Mouse (Mus musculus): ENCODE measurements around the gene Nacad. TPM values are rescaled to one million over a fixed set of nuclear protein-coding genes. Genes with fewer than 3 reads are reported as not detected.

The Nacad gene
- polyA plus RNA-seq, 1 experiment: 3.1 TPM

DNA sequence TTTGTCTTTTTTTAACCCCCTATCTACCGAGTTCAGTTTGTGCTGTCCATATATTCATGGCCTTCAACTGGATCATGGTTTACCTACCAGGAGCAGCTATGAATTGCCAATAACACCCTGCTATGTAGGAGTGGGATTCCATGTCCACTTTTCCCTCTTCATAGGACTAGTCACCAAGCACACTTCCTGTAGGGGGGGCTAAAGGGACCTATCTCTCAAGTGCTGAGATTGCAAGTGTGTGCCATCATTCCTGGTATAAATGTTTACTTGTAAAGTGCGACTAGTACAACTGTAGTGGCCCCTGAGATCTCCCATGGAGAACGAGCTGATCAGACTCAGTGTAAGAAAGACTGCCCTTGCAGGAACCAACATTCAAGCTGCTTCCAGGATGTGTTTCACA, 47.6 kb downstream of the Nacad start:
- Histone ChIP-seq H3K4me1 (ENCODE audit: control insufficient read depth) (peaks cover 39% of the 10 kb centered on the region), H3K4me3 (replicated peaks) (no peak overlapping the region), H3K27me3 (ENCODE audit: control insufficient read depth) (no peaks in the 10 kb centered on the region), H3K36me3 (ENCODE audit: control insufficient read depth) (peaks cover 57% of the 10 kb centered on the region), H3K9me3 (ENCODE audit: control insufficient read depth, low read length) (no peaks in the 10 kb centered on the region)
- TF ChIP-seq TAL1 (IDR thresholded peaks at IDR 0.05; ENCODE audit: low read length) (no peak), GATA1 (IDR thresholded peaks at IDR 0.05; ENCODE audit: low read length) (no peak)

DNA sequence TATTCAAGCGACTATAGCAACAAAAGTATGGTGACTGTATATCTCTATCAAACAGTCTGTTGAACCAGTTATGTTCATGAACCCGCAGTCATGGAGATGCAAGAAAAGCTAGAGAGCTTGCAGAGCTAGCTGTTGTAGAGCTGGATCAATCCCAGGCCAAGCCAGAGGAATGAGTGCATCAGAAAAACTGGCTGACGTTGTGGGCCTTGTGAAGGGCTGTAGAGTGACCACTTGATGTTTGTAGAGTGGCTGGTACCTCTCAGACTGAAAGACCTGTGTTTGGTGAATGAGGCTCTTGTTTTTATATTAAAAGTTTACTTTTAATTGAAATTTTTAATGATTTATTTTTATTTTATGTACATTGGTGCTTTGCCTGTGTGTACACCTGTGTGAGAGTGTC, 55.7 kb downstream of the Nacad start:
- no peaks in the 10 kb centered on the region for H3K9me3 ChIP-seq (ENCODE audit: control insufficient read depth, low read length)
- H3K27me3 ChIP-seq (ENCODE audit: control insufficient read depth): no peaks in the 10 kb centered on the region
- peaks cover 48% of the 10 kb centered on the region for H3K36me3 ChIP-seq (ENCODE audit: control insufficient read depth)
- H3K4me3 ChIP-seq (replicated peaks): no peak overlapping the region
- TF ChIP-seq TAL1 (IDR thresholded peaks at IDR 0.05; ENCODE audit: low read length) (no peak), GATA1 (IDR thresholded peaks at IDR 0.05; ENCODE audit: low read length) (no peak)
- peaks cover 43% of the 10 kb centered on the region for H3K4me1 ChIP-seq (ENCODE audit: control insufficient read depth)

DNA sequence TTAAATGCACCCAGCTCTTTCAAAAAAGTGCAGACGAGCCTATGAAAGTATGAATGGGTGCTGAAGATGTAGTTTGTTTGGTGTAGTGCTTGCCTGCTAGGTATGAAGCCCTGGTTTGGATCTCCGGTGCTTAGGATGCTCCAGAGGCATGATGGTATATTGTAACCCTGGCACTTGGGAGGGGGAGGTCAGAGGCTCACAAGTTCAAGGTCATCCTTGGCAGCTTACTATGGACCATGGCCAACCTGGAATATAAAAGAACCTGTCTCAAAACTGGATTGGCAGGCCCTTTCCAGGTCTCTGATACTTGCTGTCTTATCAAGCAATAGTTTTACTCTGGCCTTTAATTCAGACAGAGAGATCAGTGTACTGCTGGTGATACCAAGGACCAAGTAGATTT, 56.1 kb downstream of the Nacad start:
- Histone ChIP-seq H3K36me3 (ENCODE audit: control insufficient read depth) (peaks cover 46% of the 10 kb centered on the region), H3K27me3 (ENCODE audit: control insufficient read depth) (no peaks in the 10 kb centered on the region), H3K4me3 (replicated peaks) (no peak overlapping the region), H3K4me1 (ENCODE audit: control insufficient read depth) (peaks cover 42% of the 10 kb centered on the region), H3K9me3 (ENCODE audit: control insufficient read depth, low read length) (no peaks in the 10 kb centered on the region)
- no peak for TF ChIP-seq TAL1 (IDR thresholded peaks at IDR 0.05; ENCODE audit: low read length)
- TF ChIP-seq GATA1 (IDR thresholded peaks at IDR 0.05; ENCODE audit: low read length): no peak

Other genes with a start within 250 kb of the Nacad start
- gene Zmiz2, start 217.0 kb downstream of the Nacad start, polyA plus RNA-seq (2012): 13.1 and 13.2 TPM in 2 replicates
- 5.4 and 5.5 TPM in 2 replicates for gene Ppia, start 190.6 kb downstream of the Nacad start, polyA plus RNA-seq (2012)
- 4.5 and 8.0 TPM in 2 replicates for gene H2afv, start 161.6 kb downstream of the Nacad start, polyA plus RNA-seq (2012)
- gene Purb, start 130.1 kb downstream of the Nacad start, polyA plus RNA-seq (2012): 0.79 and 0.95 TPM in 2 replicates
- 0.15 and 0.20 TPM in 2 replicates for gene Myo1g, start 85.1 kb downstream of the Nacad start, polyA plus RNA-seq (2012)
- 2.3 and 2.8 TPM in 2 replicates for gene Ccm2, start 59.2 kb downstream of the Nacad start, polyA plus RNA-seq (2012)
- 6.6 and 9.6 TPM in 2 replicates for gene Tbrg4, start 20.0 kb upstream of the Nacad start, polyA plus RNA-seq (2012)
- gene Wap, start 32.6 kb upstream of the Nacad start, polyA plus RNA-seq (2012): not detected in 2 replicates
- gene Ramp3, start 52.5 kb upstream of the Nacad start, polyA plus RNA-seq (2012): not detected in 2 replicates
- gene Gm11983, start 231.6 kb upstream of the Nacad start, polyA plus RNA-seq (2012): not detected in 2 replicates